Mouse (Mus musculus): Measurements from ENCODE around the gene Smtnl2. TPM values are rescaled to one million over a fixed set of nuclear protein-coding genes. Genes with fewer than 3 reads are reported as not detected.

The Smtnl2 gene
- polyA plus RNA-seq, 1 experiment from 2014 or later = 5.5 TPM

GRCm38 (mm10) chr11:72421518-72422278 is 10.2 kb upstream of the Smtnl2 start:
- peaks cover 8% of the 10 kb centered on the region for H3K4me1 ChIP-seq (replicated peaks)
- no peak overlapping the region for H3K9ac ChIP-seq
- H3K36me3 ChIP-seq = no peaks in the 10 kb centered on the region
- H3K27ac ChIP-seq = no peak overlapping the region
- no peak overlapping the region for H3K4me2 ChIP-seq
- ATAC-seq (ENCODE audit: low read depth) = no peak
- 55% methylated on average over 11 of the region's 11 CpGs for WGBS (ENCODE audit: insufficient replicate concordance)
- H3K27me3 ChIP-seq = no peaks in the 10 kb centered on the region
- no peak for DNase-seq
- no peak overlapping the region for H3K4me3 ChIP-seq (replicated peaks)
- H3K9me3 ChIP-seq (replicated peaks) = no peaks in the 10 kb centered on the region

GRCm38 (mm10) chr11:72420460-72421122 is 9.1 kb upstream of the Smtnl2 start:
- no peak overlapping the region for H3K27ac ChIP-seq
- no peak overlapping the region for H3K4me2 ChIP-seq
- no peak for DNase-seq
- peaks cover 19% of the 10 kb centered on the region for H3K4me1 ChIP-seq (replicated peaks)
- H3K9me3 ChIP-seq (replicated peaks) = no peaks in the 10 kb centered on the region
- H3K9ac ChIP-seq = no peak overlapping the region
- 68% methylated on average over 6 of the region's 6 CpGs for WGBS (ENCODE audit: insufficient replicate concordance)
- no peaks in the 10 kb centered on the region for H3K27me3 ChIP-seq
- no peak overlapping the region for H3K4me3 ChIP-seq (replicated peaks)
- no peak for ATAC-seq (ENCODE audit: low read depth)
- H3K36me3 ChIP-seq = no peaks in the 10 kb centered on the region

GRCm38 (mm10) chr11:72419006-72419405 is 7.5 kb upstream of the Smtnl2 start:
- Histone ChIP-seq H3K9me3 (replicated peaks) (no peaks in the 10 kb centered on the region), H3K36me3 (no peaks in the 10 kb centered on the region), H3K4me2 (no peak overlapping the region), H3K9ac (no peak overlapping the region), H3K27ac (no peak overlapping the region), H3K4me1 (replicated peaks) (peaks cover 35% of the 10 kb centered on the region), H3K4me3 (replicated peaks) (no peak overlapping the region), H3K27me3 (peaks cover 5% of the 10 kb centered on the region; the same call in 1 of the 2 replicates)
- 64% methylated on average over 6 of the region's 6 CpGs for WGBS (ENCODE audit: insufficient replicate concordance)
- ATAC-seq (ENCODE audit: low read depth) (no peak), DNase-seq (no peak)

GRCm38 (mm10) chr11:72418227-72418626 is 6.7 kb upstream of the Smtnl2 start:
- peaks cover 43% of the 10 kb centered on the region for H3K4me1 ChIP-seq (replicated peaks)
- H3K27ac ChIP-seq = no peak overlapping the region
- H3K9me3 ChIP-seq (replicated peaks) = no peaks in the 10 kb centered on the region
- DNase-seq = no peak
- H3K4me3 ChIP-seq (replicated peaks) = no peak overlapping the region
- WGBS (ENCODE audit: insufficient replicate concordance) = 58% methylated on average over 8 of the region's 8 CpGs
- ATAC-seq (ENCODE audit: low read depth) = no peak
- H3K4me2 ChIP-seq = no peak overlapping the region
- H3K36me3 ChIP-seq = no peaks in the 10 kb centered on the region
- no peak overlapping the region for H3K9ac ChIP-seq
- H3K27me3 ChIP-seq = peaks cover 11% of the 10 kb centered on the region; the same call in 1 of the 2 replicates

- no peaks in the 10 kb centered on the region for H3K9me3 ChIP-seq (replicated peaks)
- DNase-seq (no peak), ATAC-seq (ENCODE audit: low read depth) (no peak)
- WGBS (ENCODE audit: insufficient replicate concordance) = 36% methylated on average over 4 of the region's 4 CpGs
- no peak overlapping the region for H3K27ac ChIP-seq
- H3K4me1 ChIP-seq (replicated peaks) = peaks cover 44% of the 10 kb centered on the region
- no peak overlapping the region for H3K4me2 ChIP-seq
- no peak overlapping the region for H3K4me3 ChIP-seq (replicated peaks)
- H3K36me3 ChIP-seq = no peaks in the 10 kb centered on the region
- peaks cover 18% of the 10 kb centered on the region for H3K27me3 ChIP-seq
- no peak overlapping the region for H3K9ac ChIP-seq
These were observed 5.9 kb upstream of the Smtnl2 start for GRCm38 (mm10) chr11:72417376-72417775.

GRCm38 (mm10) chr11:72416666-72417065 is 5.2 kb upstream of the Smtnl2 start:
- Histone ChIP-seq H3K27me3 (peaks cover 25% of the 10 kb centered on the region), H3K4me2 (no peak overlapping the region), H3K4me3 (replicated peaks) (no peak overlapping the region), H3K9me3 (replicated peaks) (no peaks in the 10 kb centered on the region), H3K27ac (no peak overlapping the region), H3K4me1 (replicated peaks) (peaks cover 46% of the 10 kb centered on the region), H3K9ac (no peak overlapping the region), H3K36me3 (no peaks in the 10 kb centered on the region)
- WGBS (ENCODE audit: insufficient replicate concordance) = 59% methylated on average over 5 of the region's 5 CpGs
- DNase-seq = no peak
- ATAC-seq (ENCODE audit: low read depth) = no peak

GRCm38 (mm10) chr11:72415155-72415554 is 3.6 kb upstream of the Smtnl2 start:
- WGBS (ENCODE audit: insufficient replicate concordance) = 13% methylated on average over 8 of the region's 8 CpGs
- H3K4me3 ChIP-seq (replicated peaks) = no peak overlapping the region
- no peaks in the 10 kb centered on the region for H3K9me3 ChIP-seq (replicated peaks)
- peak; percentile 71 for DNase-seq
- peak overlapping the region; percentile 33 for H3K4me2 ChIP-seq
- H3K27me3 ChIP-seq = peaks cover 37% of the 10 kb centered on the region
- H3K36me3 ChIP-seq = no peaks in the 10 kb centered on the region
- peak; percentile 81 for ATAC-seq (ENCODE audit: low read depth)
- H3K27ac ChIP-seq = no peak overlapping the region
- H3K9ac ChIP-seq = no peak overlapping the region; the same call in 1 of the 2 replicates
- peaks cover 60% of the 10 kb centered on the region for H3K4me1 ChIP-seq (replicated peaks)

- Histone ChIP-seq H3K4me3 (replicated peaks) (no peak overlapping the region), H3K27me3 (peaks cover 45% of the 10 kb centered on the region), H3K9me3 (replicated peaks) (no peaks in the 10 kb centered on the region), H3K4me2 (no peak overlapping the region), H3K36me3 (no peaks in the 10 kb centered on the region), H3K27ac (no peak overlapping the region), H3K4me1 (replicated peaks) (peaks cover 60% of the 10 kb centered on the region), H3K9ac (no peak overlapping the region)
- no peak for ATAC-seq (ENCODE audit: low read depth)
- WGBS (ENCODE audit: insufficient replicate concordance) = 54% methylated on average over 5 of the region's 5 CpGs
- DNase-seq = no peak
These were observed 2.2 kb upstream of the Smtnl2 start for GRCm38 (mm10) chr11:72413601-72414190.

GRCm38 (mm10) chr11:72413016-72413415 is 1.5 kb upstream of the Smtnl2 start:
- Histone ChIP-seq H3K36me3 (no peaks in the 10 kb centered on the region), H3K27ac (no peak overlapping the region), H3K9ac (no peak overlapping the region), H3K27me3 (peaks cover 45% of the 10 kb centered on the region), H3K9me3 (replicated peaks) (no peaks in the 10 kb centered on the region), H3K4me3 (replicated peaks) (no peak overlapping the region), H3K4me1 (replicated peaks) (peaks cover 66% of the 10 kb centered on the region), H3K4me2 (no peak overlapping the region)
- no peak for ATAC-seq (ENCODE audit: low read depth)
- DNase-seq = no peak
- WGBS (ENCODE audit: insufficient replicate concordance) = 66% methylated on average over 7 of the region's 7 CpGs

- Histone ChIP-seq H3K4me1 (replicated peaks) (peaks cover 71% of the 10 kb centered on the region), H3K27ac (no peak overlapping the region), H3K27me3 (peaks cover 46% of the 10 kb centered on the region), H3K4me3 (replicated peaks) (peak overlapping the region; percentile 66), H3K36me3 (no peaks in the 10 kb centered on the region), H3K9ac (no peak overlapping the region), H3K4me2 (peak overlapping the region; percentile 95), H3K9me3 (replicated peaks) (no peaks in the 10 kb centered on the region)
- DNase-seq = no peak
- ATAC-seq (ENCODE audit: low read depth) = no peak
- 38% methylated on average over 9 of the region's 9 CpGs for WGBS (ENCODE audit: insufficient replicate concordance)
These were observed 432 bp upstream of the Smtnl2 start for GRCm38 (mm10) chr11:72411945-72412344.

GRCm38 (mm10) chr11:72410521-72411092 is 906 bp downstream of the Smtnl2 start:
- Histone ChIP-seq H3K4me2 (peak overlapping the region; percentile 95), H3K4me1 (replicated peaks) (peaks cover 62% of the 10 kb centered on the region), H3K9me3 (replicated peaks) (no peaks in the 10 kb centered on the region), H3K27me3 (peaks cover 50% of the 10 kb centered on the region), H3K9ac (peak overlapping the region; percentile 69), H3K4me3 (replicated peaks) (peak overlapping the region; percentile 66), H3K36me3 (no peaks in the 10 kb centered on the region), H3K27ac (no peak overlapping the region)
- no peak for DNase-seq
- ATAC-seq (ENCODE audit: low read depth) = no peak
- 3% methylated on average over 25 of the region's 25 CpGs for WGBS (ENCODE audit: insufficient replicate concordance)

Data from liver, embryonic 13.5 days (tissue).